Mouse (Mus musculus): ENCODE results near the gene Actc1.

Actc1 gene

DNA sequence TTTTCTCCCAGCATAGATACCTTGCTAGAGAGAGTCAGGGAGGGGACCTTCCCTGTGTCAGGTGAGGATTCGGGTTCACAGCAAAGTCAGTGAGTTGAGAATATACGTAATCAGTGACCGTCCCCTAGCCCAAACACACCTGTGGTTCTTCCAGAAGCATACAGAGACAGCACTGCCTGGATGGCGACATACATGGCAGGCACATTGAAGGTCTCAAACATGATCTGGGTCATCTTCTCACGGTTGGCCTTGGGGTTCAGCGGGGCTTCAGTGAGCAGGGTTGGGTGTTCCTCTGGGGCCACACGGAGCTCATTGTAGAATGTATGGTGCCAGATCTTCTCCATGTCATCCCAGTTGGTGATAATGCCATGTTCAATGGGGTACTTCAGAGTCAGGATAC, 3.2 kb downstream of the Actc1 start:
- no peak for DNase-seq (ENCODE audit: low read depth)

- no peak for DNase-seq (ENCODE audit: low read depth)
These were observed 4.0 kb downstream of the Actc1 start for GRCm38 (mm10) chr2:114049372-114049771.

- DNase-seq (ENCODE audit: low read depth), result no peak
These were observed 5.3 kb downstream of the Actc1 start for GRCm38 (mm10) chr2:114047960-114048611.

DNA sequence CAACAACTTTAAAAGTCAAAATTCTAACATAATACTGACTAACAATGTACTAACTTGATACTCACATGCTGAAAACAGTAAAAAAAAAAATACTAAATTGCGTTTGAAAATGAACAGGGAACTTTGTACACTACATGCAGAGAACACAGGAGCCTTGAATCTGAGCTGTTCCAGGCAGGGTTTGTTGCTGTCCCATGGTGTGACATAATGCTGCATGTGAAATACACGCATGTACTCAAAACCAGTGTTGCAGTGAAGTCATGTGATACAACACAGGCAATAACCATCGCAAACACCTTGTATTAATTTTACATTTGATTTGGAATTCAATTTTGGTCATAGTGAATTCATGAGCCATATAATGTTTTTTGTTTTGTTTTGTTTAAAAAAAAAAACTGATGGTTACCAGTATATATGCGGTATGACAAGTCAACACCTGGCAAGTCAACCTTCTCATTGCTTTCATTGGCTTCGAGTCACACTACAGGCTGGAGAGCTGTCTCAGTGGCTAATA, 7.1 kb downstream of the Actc1 start:
- DNase-seq (ENCODE audit: low read depth), result no peak

DNA sequence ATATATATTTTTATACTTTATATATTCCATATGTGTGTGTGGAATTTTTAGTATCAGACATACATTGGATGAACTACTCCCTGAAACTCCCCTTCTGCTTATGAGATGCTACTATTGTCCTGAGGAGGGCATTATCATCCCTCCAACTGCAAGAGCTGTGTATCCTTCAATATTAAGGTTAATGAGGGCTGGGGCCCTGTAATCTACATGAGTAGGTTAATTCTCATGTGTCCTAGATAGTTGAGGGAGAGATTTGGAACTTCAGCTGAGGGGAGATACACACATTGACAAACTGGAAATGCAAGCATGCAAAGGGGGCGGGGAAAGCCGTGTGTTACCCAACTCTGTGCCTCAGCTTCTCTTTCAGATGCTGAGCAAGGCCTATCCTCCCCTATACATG, 15.4 kb downstream of the Actc1 start:
- no peak for DNase-seq (ENCODE audit: low read depth)

- no peak for DNase-seq (ENCODE audit: low read depth)
These were observed 21.1 kb downstream of the Actc1 start for GRCm38 (mm10) chr2:114032259-114032658.

- no peak for DNase-seq (ENCODE audit: low read depth)
These were observed 30.0 kb downstream of the Actc1 start for GRCm38 (mm10) chr2:114023383-114023782.

GRCm38 (mm10) chr2:114020210-114020563, 33.2 kb downstream of the Actc1 start:
- no peak for DNase-seq (ENCODE audit: low read depth)

DNA sequence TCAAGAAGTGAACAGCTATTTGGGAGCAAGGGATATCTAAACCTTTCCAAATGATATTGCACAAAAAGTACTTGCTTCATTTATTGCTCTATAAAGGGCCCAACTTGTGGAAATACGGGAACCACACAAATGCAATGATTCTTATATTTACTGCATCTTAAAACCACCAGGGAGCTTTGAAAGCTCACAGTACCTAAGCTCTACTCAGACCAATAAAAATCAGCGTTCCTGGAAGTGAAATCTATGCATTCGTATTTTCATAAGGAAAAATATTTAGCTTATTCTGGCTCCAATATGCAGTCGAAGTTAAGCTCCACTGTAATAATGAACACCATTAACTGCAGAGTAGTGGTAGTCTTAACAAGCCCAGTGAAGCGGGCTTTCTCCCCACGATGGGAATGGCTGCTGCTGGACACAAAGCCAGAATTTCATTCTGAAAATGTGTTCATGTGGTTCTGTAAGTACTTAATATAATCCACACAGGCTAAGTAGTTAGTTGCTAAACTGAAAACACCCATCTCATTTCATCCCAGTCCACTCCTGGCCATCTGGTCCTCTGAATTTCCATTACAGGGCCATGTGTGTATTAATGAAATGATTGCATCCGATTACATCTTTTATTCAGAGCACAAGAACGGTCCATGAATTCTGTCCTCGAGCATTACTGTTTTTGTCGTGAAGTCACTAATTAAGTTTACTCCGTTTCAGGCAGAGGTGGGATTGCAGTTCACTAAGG, 33.7 kb downstream of the Actc1 start:
- no peak for DNase-seq (ENCODE audit: low read depth)

DNA sequence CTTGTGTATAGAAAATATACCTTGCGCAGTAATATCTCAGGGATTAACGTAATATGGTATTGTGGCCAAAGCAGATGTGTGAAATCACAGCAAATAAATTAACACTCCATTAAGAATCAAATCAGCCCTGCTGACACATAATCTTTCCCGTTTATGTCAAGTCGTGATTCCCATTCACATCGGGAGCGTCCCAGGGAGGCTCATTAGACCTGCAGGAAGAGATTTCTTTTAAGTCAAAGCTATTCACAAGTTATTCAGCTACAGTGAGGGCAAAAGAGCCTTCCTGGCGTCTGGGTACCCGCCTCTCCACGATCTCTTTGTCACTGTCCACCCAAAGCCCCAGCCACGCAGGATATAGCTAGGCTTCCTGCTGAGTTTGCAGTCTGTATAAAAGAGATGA, 35.2 kb downstream of the Actc1 start:
- DNase-seq (ENCODE audit: low read depth), result no peak

- DNase-seq (ENCODE audit: low read depth), result no peak
These were observed 38.5 kb downstream of the Actc1 start for GRCm38 (mm10) chr2:114014839-114015238.

GRCm38 (mm10) chr2:114013846-114014245, 39.5 kb downstream of the Actc1 start:
- DNase-seq (ENCODE audit: low read depth), result no peak

DNA sequence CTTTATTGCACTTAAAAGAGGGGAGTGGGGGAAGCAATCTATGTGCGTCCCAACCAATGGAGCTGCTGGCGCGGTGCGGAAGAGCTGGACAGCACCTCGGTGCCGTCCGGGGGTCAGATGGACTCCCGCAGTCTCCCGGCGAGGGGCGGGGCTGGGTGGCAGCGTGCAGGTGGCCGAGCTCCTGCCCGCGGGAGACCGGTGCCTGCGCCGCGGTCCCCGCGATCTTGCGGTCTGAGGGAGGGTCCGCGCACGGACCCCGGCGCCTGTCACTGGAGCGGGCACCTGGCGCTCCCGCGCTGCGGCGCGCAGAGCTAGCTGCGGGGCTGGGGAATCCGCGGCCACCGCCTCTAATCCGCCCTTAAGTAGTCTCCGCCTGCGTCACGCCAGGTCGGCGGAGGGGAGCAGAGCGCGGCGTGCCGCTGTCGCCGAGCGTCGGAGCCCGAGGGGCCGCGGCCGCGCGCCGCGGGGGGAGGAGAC, 40.0 kb downstream of the Actc1 start, which contains the start of gene Gjd2:
TSS of gene Gjd2 (minus strand) at position 325 of the 477 bp plus-strand sequence.
- DNase-seq (ENCODE audit: low read depth), result no peak

- DNase-seq (ENCODE audit: low read depth), result no peak
These were observed 40.6 kb downstream of the Actc1 start for GRCm38 (mm10) chr2:114012749-114013211.

- DNase-seq (ENCODE audit: low read depth), result peak; percentile 28
These were observed 41.5 kb downstream of the Actc1 start for GRCm38 (mm10) chr2:114011838-114012237.

GRCm38 (mm10) chr2:114008321-114008720, 45.0 kb downstream of the Actc1 start:
- no peak for DNase-seq (ENCODE audit: low read depth)

DNA sequence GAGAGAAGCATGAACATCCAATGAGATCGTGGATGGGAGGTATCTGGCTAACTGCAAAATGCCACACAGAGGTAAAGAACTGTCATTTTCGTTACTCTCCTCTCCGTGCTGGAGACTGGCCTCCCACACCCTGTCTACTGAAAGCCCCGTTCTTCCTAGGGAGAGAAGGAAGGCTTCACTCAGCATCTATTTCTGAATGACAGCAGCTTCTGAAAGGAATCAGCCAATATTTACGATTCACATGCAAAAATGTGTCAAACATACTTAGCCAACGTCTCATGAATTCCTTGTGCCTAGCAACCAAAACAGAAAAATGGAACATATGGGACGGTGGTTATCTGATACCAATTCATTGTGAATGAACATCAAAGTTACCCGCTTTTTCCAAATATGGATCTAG, 55.9 kb downstream of the Actc1 start:
- DNase-seq (ENCODE audit: low read depth), result no peak

Data from c-Kit-positive CD71-positive TER-119-negative erythroid progenitor cells, embryonic 14.5 days (primary cell).